Mouse (Mus musculus) heart, embryonic 10.5 days (tissue): ENCODE results near the gene Onecut3. TPM values are rescaled to one million over a fixed set of nuclear protein-coding genes. Genes with fewer than 3 reads are reported as not detected.

Experiments used
- DNase-seq: peaks from one replicate; pipeline ENCODE4 v3.0.0-alpha.2; 2017; ENCODE audit warnings: low spot score
- H3K27ac ChIP-seq: fragments of 300-500 bp; sonication (generic); 2 replicates; pipeline ENCODE4 v1.5.1; 2016; ENCODE audit warnings: mild to moderate bottlenecking
- H3K27me3 ChIP-seq: fragments of 300-500 bp; sonication (generic); 2 replicates; pipeline ENCODE4 v1.6.1; 2016; ENCODE audit warnings: mild to moderate bottlenecking; ENCODE audit not compliant: poor library complexity, insufficient read depth, severe bottlenecking
- H3K36me3 ChIP-seq: fragments of 300-500 bp; sonication (generic); 2 replicates; pipeline ENCODE4 v1.6.1; 2016; ENCODE audit warnings: mild to moderate bottlenecking, moderate library complexity
- H3K4me1 ChIP-seq: fragments of 300-500 bp; sonication (generic); 2 replicates; pipeline ENCODE4 v1.6.1; 2016; ENCODE audit warnings: mild to moderate bottlenecking
- H3K4me3 ChIP-seq: fragments of 300-500 bp; sonication (generic); 2 replicates; pipeline ENCODE4 v1.5.1; 2016; ENCODE audit warnings: mild to moderate bottlenecking, moderate library complexity
- H3K9me3 ChIP-seq: fragments of 300-500 bp; sonication (generic); 2 replicates; pipeline ENCODE4 v1.6.1; 2016; ENCODE audit warnings: mild to moderate bottlenecking, moderate library complexity
- WGBS: fragments of 180-500 bp; shearing (Covaris S2); methylation state at CpG from one replicate; pipeline ENCODE4 v1.1.7; 2016; 5-methylcytosine and 5-hydroxymethylcytosine counted together
- polyA plus RNA-seq: library from polyadenylated mRNA; unstranded; fragments of >200 nt; fragmentation: Nextera tagmentation; extraction: Ambion mirVana; gene quantifications from 2 replicates; pipeline ENCODE4 v1.2.1, GENCODE M21; 2016

Gene Onecut3
- polyA plus RNA-seq, 1 experiment from 2014 or later: 0.44 TPM

DNA sequence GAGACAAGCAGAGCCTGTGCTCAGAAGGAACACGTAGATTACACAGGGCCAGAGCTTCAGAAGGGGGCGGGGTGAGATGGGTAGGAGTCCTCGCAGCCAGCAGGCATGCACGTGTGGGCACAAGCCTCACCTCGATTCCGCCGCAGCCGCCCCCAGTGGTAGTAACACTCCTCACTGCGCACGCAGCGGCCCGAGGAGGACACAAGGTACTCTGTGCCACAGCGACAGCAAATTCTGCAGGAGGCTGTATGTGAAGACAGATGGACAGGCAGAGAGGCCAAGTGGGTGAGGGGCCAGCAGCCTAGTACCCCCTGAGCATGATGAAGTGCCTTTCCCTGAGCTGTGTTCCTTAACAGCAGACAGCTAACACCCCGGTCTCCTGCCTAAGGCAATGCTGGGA, 49.2 kb downstream of the Onecut3 start:
- H3K36me3 ChIP-seq: peaks cover 80% of the 10 kb centered on the region
- no peak for DNase-seq

DNA sequence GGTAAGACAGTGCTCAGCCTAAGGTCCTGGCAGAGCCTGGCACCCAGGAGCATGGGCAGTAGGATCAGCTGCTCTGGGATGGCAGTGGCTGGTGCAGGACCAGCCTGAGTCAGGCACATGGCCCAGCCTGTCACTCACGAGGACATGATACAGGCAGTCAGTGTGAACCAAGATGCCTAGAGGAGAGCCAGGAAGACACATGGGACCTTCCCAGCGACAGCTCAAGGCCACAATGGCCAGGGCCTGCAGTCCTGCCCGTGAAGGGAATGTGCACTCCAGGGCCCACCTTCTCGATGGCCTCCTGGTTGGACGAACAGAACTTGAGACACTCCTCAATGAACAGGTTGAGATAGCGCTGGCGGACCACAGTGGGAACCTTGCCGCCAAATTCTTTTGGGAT, 51.0 kb downstream of the Onecut3 start:
- WGBS: 89% methylated on average over 8 of the region's 8 CpGs
- no peak overlapping the region for H3K4me3 ChIP-seq
- H3K36me3 ChIP-seq: peaks cover 97% of the 10 kb centered on the region
- no peak for DNase-seq
- H3K9me3 ChIP-seq: no peaks in the 10 kb centered on the region
- peaks cover 38% of the 10 kb centered on the region for H3K4me1 ChIP-seq
- H3K27ac ChIP-seq: no peak overlapping the region
- no peaks in the 10 kb centered on the region for H3K27me3 ChIP-seq

More for the DNA sequence above, 49.2 kb downstream of the Onecut3 start:
- Histone ChIP-seq H3K27ac (no peak overlapping the region), H3K27me3 (0 out of 2 replicates have a peak, but pooled peaks cover 2% of the 10 kb centered on the region), H3K9me3 (no peaks in the 10 kb centered on the region), H3K4me3 (no peak overlapping the region), H3K4me1 (peaks cover 43% of the 10 kb centered on the region)
- 95% methylated on average over 14 of the region's 14 CpGs for WGBS

DNA sequence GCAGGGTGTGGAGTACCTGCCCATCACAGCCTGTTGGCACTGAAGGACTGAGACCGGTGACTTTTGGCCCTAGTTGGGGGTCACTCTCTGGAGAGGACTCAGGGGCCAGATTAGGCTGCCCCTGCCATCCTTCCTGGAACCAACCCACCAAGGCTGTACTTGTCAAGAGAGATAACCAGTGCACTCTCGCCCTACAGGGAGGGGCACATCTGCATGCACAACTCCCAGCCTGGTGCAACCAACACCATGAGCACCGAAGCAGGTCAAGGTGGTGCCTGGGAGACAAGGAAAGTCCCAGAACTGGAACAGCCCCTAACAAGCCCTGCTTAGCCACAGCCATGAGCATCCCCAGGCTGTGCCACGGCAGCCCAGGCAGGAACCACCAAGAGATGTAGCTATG, 52.3 kb downstream of the Onecut3 start:
- Histone ChIP-seq H3K4me3 (no peak overlapping the region), H3K27me3 (no peaks in the 10 kb centered on the region), H3K9me3 (no peaks in the 10 kb centered on the region), H3K4me1 (peaks cover 28% of the 10 kb centered on the region), H3K27ac (no peak overlapping the region), H3K36me3 (peaks cover 93% of the 10 kb centered on the region)
- 90% methylated on average over 4 of the region's 4 CpGs for WGBS
- no peak for DNase-seq

DNA sequence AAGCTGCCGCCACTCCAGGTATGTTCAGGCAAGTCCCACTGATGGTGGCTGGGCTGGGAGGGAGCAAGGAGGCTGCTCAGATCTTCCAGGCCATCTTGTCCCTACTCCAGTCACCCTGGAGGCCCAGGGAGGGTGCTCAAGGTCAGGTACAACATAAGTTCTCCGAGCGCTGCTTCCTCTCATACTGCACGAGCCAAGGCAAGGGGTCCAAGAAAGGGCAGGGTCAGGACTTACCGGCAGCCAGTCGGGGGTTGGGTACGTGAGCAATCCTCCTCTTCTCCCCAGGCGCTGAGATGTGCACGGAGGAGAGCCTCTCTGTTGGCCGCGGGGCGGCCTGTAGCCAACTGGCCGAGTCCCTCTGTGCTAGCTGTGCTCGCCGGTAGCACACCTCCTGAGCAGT, 52.9 kb downstream of the Onecut3 start:
- H3K36me3 ChIP-seq: peaks cover 87% of the 10 kb centered on the region
- H3K27me3 ChIP-seq: no peaks in the 10 kb centered on the region
- peaks cover 32% of the 10 kb centered on the region for H3K4me1 ChIP-seq
- 86% methylated on average over 15 of the region's 15 CpGs for WGBS
- no peaks in the 10 kb centered on the region for H3K9me3 ChIP-seq
- no peak overlapping the region for H3K4me3 ChIP-seq
- DNase-seq: no peak
- H3K27ac ChIP-seq: peak overlapping the region; percentile 29; the same call in 1 of the 2 replicates

DNA sequence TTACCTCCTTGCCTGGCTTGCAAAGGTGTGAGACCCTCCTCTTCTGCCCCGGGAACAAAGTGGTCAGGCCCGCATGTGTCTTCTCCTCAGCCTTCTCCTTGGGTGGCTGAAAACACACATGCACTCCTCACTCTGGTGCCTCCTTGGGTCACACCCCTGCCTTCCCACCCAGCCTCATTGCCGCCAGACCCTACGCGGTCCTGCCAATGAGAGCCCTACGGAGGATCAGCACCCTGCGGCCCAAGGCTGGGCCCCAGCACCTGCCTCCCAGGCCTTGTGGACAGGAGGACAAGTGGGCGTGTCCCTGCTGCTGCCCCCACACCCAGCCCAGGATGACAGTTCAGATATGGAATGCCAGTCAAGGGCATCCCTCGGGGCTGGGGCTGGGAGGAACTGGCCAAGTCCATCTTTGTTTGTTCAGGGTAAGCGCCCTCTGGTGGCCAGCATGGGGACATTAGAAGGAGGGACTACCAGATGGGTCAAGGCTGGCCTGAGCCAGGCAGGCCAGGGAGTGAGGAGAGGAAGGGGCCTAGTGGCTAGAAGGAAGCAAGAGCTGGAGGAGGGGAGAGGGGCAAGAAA, 53.9 kb downstream of the Onecut3 start:
- Histone ChIP-seq H3K27me3 (no peaks in the 10 kb centered on the region), H3K4me3 (no peak overlapping the region), H3K4me1 (peaks cover 41% of the 10 kb centered on the region), H3K27ac (peak overlapping the region; percentile 29; the same call in 1 of the 2 replicates), H3K36me3 (peaks cover 77% of the 10 kb centered on the region), H3K9me3 (no peaks in the 10 kb centered on the region)
- peak; percentile 91 for DNase-seq
- 70% methylated on average over 10 of the region's 10 CpGs for WGBS

DNA sequence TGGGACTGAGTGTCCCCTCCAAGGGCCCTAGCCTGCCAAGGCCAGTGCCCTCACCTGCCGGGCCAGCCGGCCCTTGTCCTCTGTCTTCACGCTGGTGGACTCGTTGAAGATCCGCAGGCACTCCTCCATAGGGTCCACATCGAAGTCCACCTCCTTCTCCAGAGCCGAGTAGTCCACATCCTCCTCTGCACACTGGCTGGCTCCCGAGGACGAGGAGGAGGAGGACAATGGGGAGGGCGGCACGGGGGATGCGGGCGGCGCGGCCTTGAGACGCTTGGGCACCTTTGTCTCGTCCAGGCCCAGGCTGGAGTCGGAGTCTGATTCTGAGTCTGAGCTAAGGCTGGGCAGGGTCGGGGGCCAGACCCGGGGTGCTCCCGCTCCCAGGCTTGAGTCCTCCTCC, 54.6 kb downstream of the Onecut3 start:
- Histone ChIP-seq H3K9me3 (no peaks in the 10 kb centered on the region), H3K27me3 (no peaks in the 10 kb centered on the region), H3K4me1 (peaks cover 49% of the 10 kb centered on the region), H3K4me3 (no peak overlapping the region), H3K27ac (no peak overlapping the region), H3K36me3 (peaks cover 69% of the 10 kb centered on the region)
- no peak for DNase-seq
- 88% methylated on average over 21 of the region's 21 CpGs for WGBS

DNA sequence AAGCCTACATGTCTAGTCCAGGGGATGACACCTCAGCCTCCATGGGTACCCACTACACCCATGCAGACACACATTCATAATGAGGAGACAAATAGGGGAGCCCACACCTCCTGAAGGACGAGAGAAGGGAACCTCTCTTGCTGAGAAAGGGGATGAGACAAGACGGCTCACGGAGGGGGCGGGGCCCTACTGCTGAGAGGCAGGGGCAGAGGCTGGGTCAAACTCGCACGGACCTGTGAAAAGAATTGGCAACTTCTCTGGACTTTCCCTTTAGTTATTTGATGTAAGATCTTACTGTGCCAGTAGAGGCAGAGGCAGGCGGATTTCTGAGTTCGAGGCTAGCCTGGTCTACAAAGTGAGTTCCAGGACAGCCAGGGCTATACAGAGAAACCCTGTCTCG, 57.7 kb downstream of the Onecut3 start:
- Histone ChIP-seq H3K9me3 (no peaks in the 10 kb centered on the region), H3K4me1 (peaks cover 63% of the 10 kb centered on the region), H3K4me3 (no peak overlapping the region), H3K27ac (0 out of 2 replicates have a peak overlapping the region, but pooled peaks have one; percentile 65), H3K27me3 (no peaks in the 10 kb centered on the region), H3K36me3 (peaks cover 39% of the 10 kb centered on the region)
- WGBS: 64% methylated on average over 9 of the region's 9 CpGs
- no peak for DNase-seq

DNA sequence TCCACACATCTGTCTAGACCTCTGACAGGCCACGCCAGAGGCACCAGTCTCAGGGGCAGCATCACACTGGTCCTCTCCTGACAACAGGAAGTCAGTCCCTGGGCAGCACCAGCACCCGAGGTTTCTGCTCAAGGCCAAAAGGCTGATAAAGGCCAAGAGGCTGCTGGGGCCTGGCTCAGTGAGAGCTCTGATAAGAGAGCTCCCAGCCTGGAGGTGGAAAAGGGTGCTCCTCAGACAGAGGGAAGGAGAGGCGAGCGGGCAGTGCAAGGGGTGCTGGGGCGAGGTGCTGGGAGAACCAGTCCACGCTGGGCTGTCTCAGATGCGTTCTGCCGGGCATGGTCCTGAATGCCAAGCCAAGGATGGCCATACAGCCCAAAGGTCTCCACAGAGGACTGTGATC, 58.9 kb downstream of the Onecut3 start:
- H3K27me3 ChIP-seq: no peaks in the 10 kb centered on the region
- H3K36me3 ChIP-seq: peaks cover 27% of the 10 kb centered on the region
- H3K9me3 ChIP-seq: no peaks in the 10 kb centered on the region
- peak overlapping the region; percentile 65 for H3K27ac ChIP-seq
- peaks cover 64% of the 10 kb centered on the region for H3K4me1 ChIP-seq
- 60% methylated on average over 8 of the region's 8 CpGs for WGBS
- peak overlapping the region; percentile 25 for H3K4me3 ChIP-seq
- peak; percentile 91 for DNase-seq

DNA sequence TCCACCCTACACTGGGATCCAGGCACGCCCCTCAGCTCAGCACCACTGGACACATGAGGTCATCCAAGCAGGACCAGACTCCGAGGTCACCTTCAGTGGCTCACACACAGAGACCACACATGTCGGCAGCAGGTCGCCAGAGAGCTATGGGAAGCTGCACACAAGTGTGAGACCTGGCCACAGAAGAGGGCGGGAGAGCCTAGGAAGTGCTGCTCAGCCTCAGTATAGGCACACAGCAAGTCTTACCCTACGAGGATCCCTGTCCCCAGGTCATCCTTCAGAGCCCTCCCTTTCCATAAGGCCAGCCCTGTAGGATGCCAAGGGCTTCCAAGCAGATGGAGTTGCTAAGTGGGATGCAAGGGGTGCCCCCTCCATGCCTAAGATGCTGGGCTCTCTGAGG, 59.4 kb downstream of the Onecut3 start:
- H3K27ac ChIP-seq: peak overlapping the region; percentile 65

DNA sequence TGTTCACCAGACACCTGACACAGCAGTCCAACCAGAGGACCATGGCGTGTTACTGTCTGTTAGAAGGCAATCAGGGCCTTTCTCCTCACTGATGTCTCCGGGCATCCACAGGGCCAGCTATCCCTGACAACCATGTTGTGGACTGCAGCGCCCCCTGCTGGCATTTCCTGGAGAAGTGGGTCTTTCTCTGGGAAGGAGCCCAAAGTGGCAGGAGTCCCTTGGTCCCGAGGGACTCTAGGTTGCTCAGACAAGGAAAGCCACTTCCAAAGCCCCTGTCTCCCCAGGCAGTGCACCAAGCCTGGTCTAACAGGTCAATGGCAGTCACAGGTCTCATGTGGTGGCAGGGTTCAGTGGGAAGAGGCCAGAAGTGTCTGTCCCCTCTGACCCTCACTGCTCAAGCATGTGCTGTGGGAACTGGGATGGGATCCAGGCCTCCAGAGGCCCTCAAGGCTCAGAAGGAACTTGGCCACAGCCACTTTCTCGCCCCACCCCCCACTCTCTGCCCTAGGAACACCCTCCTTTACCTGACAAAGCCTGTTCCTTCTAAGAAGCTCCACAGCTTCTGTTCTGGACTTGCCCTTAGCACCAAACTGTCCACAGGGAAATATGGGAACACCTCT, 62.8 kb downstream of the Onecut3 start:
- DNase-seq: peak; percentile 91
- H3K27me3 ChIP-seq: no peaks in the 10 kb centered on the region
- peaks cover 73% of the 10 kb centered on the region for H3K4me1 ChIP-seq
- H3K4me3 ChIP-seq: 0 out of 2 replicates have a peak overlapping the region, but pooled peaks have one; percentile 5
- WGBS: 36% methylated on average over 5 of the region's 5 CpGs
- H3K9me3 ChIP-seq: no peaks in the 10 kb centered on the region
- peak overlapping the region; percentile 42 for H3K27ac ChIP-seq
- no peaks in the 10 kb centered on the region for H3K36me3 ChIP-seq

More for the DNA sequence above, 59.4 kb downstream of the Onecut3 start:
- no peaks in the 10 kb centered on the region for H3K9me3 ChIP-seq
- no peak for DNase-seq
- H3K4me3 ChIP-seq: peak overlapping the region; percentile 25; the same call in 1 of the 2 replicates
- peaks cover 64% of the 10 kb centered on the region for H3K4me1 ChIP-seq
- H3K27me3 ChIP-seq: no peaks in the 10 kb centered on the region
- H3K36me3 ChIP-seq: peaks cover 22% of the 10 kb centered on the region
- WGBS: 55% methylated on average over 6 of the region's 6 CpGs

DNA sequence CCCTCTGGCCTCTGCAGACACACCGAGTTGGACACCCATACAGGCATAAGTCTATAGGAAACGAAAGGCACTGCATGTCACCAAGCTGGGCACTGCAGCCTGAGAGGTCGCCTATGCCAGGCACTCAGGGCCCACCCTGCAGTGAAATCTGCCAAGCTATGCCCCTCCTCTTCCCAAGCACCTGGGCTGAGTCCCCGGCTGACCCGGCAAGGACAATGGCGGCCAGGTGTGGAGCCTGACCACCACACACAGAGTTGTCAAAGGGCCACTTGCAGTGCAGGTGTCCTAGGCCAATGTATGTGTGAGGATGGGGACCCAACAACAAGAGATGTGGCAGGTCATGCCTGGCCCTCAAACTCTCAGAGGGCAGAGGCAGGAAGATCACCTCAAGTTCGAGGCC, 64.8 kb downstream of the Onecut3 start:
- Histone ChIP-seq H3K36me3 (no peaks in the 10 kb centered on the region), H3K9me3 (no peaks in the 10 kb centered on the region), H3K4me3 (peak overlapping the region; percentile 31; the same call in 1 of the 2 replicates), H3K27me3 (no peaks in the 10 kb centered on the region), H3K27ac (no peak overlapping the region), H3K4me1 (peaks cover 55% of the 10 kb centered on the region)
- WGBS: 86% methylated on average over 7 of the region's 7 CpGs
- DNase-seq: no peak

DNA sequence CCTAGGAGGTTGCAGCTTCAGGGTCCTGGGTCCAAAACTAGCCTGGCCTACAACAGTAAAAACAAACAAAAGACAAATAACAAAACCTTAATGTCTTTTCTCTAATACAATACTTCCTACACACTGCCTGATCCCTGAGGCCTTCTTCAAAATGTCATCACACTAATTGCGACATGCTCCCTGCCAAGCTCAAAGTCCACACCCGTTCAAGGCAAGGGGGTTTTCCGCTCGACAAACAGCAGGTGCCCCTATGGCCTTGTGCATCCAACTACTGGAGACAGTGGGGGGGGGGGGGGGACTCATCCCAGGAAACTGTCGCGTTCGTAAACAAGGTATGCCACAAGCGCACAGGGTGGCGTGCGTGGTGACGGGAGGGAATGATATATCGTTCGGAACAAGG, 66.0 kb downstream of the Onecut3 start:
- H3K36me3 ChIP-seq: no peaks in the 10 kb centered on the region
- H3K4me1 ChIP-seq: peaks cover 47% of the 10 kb centered on the region
- no peaks in the 10 kb centered on the region for H3K27me3 ChIP-seq
- peak overlapping the region; percentile 100 for H3K4me3 ChIP-seq
- under 1% methylated on average over 13 of the region's 13 CpGs for WGBS
- no peaks in the 10 kb centered on the region for H3K9me3 ChIP-seq
- DNase-seq: no peak
- H3K27ac ChIP-seq: peak overlapping the region; percentile 99

DNA sequence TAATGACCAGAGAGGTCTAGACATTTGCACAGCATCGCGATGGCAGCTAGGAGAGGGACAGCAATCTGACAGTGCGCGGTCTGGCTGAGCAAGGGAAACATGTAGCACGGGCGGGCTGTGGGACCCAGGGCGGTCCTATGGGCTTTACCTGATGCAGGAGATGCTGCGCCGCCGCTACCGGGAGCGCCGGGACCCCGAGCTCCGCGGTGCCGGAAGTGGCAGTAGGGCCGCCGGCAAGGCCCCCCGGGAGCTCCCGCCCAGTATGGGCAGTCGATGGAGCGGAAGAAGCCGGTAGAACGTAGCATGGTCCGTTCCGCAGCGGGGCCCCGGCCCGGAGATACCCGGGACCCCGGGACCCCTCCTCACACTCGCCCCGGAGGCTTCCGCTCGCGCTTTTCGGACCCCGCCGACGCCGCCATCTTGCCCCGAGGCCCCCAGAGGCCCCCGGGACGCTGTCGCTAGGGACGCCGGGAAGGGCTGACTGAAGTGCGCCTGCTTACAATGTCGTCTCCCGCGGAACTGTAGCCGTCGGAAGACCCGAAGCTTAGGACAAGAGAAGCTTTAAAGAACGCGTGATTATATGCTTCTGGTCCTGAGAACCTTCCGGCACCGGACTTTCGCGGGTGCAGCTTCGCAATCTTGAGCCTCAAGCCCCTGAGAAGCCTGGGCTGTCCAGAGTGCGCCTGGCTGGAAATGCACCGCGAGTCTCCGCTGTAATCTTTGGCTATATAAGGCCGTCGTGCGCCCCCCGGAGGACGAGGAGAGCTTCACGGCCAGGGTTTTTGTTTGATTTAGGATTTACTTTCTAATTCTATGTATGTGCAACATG, 66.7 kb downstream of the Onecut3 start, which contains the start of gene Rexo1:
Gene Rexo1 (minus strand): TSS at position 445 of the 829 bp plus-strand sequence.
- Histone ChIP-seq H3K36me3 (no peaks in the 10 kb centered on the region), H3K4me1 (peaks cover 50% of the 10 kb centered on the region), H3K27ac (peak within 1 kb of the TSS; percentile 99), H3K9me3 (no peaks in the 10 kb centered on the region), H3K27me3 (no peaks in the 10 kb centered on the region), H3K4me3 (peak within 1 kb of the TSS; percentile 100)
- 1% methylated on average over 72 of the region's 72 CpGs for WGBS
- peak; percentile 96 for DNase-seq
